Mouse (Mus musculus) hindbrain, embryonic 12.5 days (tissue): ENCODE measurements at regions not wholly inside any gene's neighbourhood (a gene's known extent, or its start where the extent isn't known, plus 50 kb on each side); places are given as distances from the start of the nearest gene placed in this dataset.

Source experiments
- ATAC-seq: fragments of 200-750 bp; cut with Nextera tagmentation; 2 replicates; pipeline ENCODE4 v1.8.0; 2017; ENCODE audit warnings: moderate TSS enrichment; ENCODE audit not compliant: low FRiP score
- H3K27ac ChIP-seq: fragments of 300-500 bp; sonication (generic); 2 replicates; pipeline ENCODE4 v1.5.1; 2016; ENCODE audit warnings: mild to moderate bottlenecking
- H3K27me3 ChIP-seq: fragments of 300-500 bp; sonication (generic); 2 replicates; pipeline ENCODE4 v1.6.1; 2016; ENCODE audit warnings: mild to moderate bottlenecking
- H3K36me3 ChIP-seq: fragments of 300-500 bp; sonication (generic); 2 replicates; pipeline ENCODE4 v1.6.1; 2016; ENCODE audit warnings: mild to moderate bottlenecking
- H3K4me1 ChIP-seq: fragments of 300-500 bp; sonication (generic); 2 replicates; pipeline ENCODE4 v1.6.1; 2016
- H3K4me2 ChIP-seq: fragments of 300-500 bp; sonication (generic); replicated peaks from 2 replicates; pipeline ENCODE4 v1.6.1; 2016; ENCODE audit warnings: mild to moderate bottlenecking
- H3K4me3 ChIP-seq: fragments of 300-500 bp; sonication (generic); 2 replicates; pipeline ENCODE4 v1.5.1; 2016; ENCODE audit warnings: mild to moderate bottlenecking
- H3K9ac ChIP-seq: fragments of 300-500 bp; sonication (generic); 2 replicates; pipeline ENCODE4 v1.6.1; 2016; ENCODE audit warnings: mild to moderate bottlenecking, moderate library complexity
- H3K9me3 ChIP-seq: fragments of 300-500 bp; sonication (generic); replicated peaks from 2 replicates; pipeline ENCODE4 v1.6.1; 2016; ENCODE audit warnings: mild to moderate bottlenecking
- WGBS: fragments of 180-500 bp; shearing (Covaris S2); methylation state at CpG from one replicate; pipeline ENCODE4 v1.1.7; 2016; 5-methylcytosine and 5-hydroxymethylcytosine counted together

DNA sequence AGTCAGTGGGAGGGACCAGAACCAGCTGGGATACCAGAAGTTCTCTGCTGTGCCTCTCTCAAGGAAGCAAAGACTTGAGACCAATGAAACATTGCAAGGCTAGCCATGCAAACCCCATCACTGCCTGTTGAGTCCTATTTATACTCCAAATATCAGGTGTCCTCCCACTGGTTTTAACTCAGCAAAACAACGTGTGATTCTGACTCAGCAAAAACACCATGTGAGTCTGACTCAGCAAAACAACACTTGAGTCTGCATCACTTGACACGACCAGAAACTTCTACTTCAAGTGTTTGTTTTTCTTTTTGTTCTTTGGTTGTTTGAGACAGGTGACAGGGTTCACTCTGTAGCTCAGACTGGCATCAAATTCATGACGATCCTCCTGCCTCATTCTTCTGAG lies 204.6 kb upstream of the Ctbp2 start:
- H3K4me2 ChIP-seq, result no peak overlapping the region
- H3K9me3 ChIP-seq, result no peaks in the 10 kb centered on the region
- no peak overlapping the region for H3K4me3 ChIP-seq
- no peaks in the 10 kb centered on the region for H3K4me1 ChIP-seq
- no peak overlapping the region for H3K9ac ChIP-seq
- ATAC-seq, result no peak
- WGBS, result 72% methylated on average over 3 of the region's 3 CpGs
- no peak overlapping the region for H3K27ac ChIP-seq
- no peaks in the 10 kb centered on the region for H3K36me3 ChIP-seq
- H3K27me3 ChIP-seq, result no peaks in the 10 kb centered on the region

DNA sequence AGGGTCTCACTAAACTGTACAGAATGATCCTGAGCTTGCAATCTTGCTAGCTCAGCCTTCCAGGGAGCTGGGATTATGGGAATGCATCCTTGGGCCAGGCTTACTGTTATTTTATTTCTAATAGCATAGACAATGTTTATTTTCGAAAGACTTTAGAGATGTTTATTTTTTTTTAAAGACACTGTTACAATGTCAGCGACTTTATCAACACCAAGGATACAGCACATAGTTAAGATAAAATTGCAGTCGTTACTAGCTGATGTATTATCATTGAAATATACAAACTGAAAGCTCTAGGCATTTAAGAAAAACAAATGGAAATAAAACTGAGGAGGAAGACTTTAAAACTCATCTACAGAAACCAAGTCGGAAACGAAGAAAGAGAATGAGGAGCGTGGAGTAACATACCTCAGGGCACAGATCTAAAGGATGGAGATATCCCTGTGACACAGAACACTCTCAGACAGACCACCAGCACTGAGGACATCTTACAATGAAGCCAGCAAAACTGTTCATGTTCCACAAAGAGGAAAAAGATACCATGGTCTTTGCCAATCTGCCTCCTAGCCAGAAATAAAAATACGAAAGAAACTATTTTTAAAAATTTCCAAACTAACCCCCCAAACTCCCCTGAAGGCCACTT lies 201.5 kb upstream of the Ctbp2 start:
- no peak overlapping the region for H3K9ac ChIP-seq
- 85% methylated on average over 7 of the region's 7 CpGs for WGBS
- no peaks in the 10 kb centered on the region for H3K36me3 ChIP-seq
- no peaks in the 10 kb centered on the region for H3K9me3 ChIP-seq
- no peak overlapping the region for H3K4me2 ChIP-seq
- no peak for ATAC-seq
- H3K4me1 ChIP-seq, result no peaks in the 10 kb centered on the region
- no peaks in the 10 kb centered on the region for H3K27me3 ChIP-seq
- no peak overlapping the region for H3K4me3 ChIP-seq
- H3K27ac ChIP-seq, result no peak overlapping the region

DNA sequence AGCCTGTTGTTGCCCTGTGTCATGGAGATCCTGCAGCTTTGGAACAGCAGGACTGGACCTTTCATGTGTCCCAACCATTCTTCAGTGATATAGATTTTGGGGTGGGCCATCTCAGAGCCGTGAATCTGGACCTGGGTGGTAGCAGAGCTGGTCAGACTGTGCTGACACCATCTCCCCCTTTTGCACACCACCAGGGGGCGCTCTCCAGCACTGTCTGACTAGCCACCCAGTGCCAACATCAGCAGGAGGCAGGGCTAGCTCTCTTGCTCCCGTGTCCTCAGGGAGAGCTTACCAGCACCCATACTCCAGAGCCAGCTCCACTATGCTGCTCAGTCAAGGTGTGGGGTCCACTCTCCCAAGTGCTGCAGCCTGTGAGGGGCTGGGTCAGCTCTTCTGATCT lies 199.8 kb upstream of the Ctbp2 start:
- H3K27ac ChIP-seq, result no peak overlapping the region
- 84% methylated on average over 3 of the region's 3 CpGs for WGBS
- H3K36me3 ChIP-seq, result no peaks in the 10 kb centered on the region
- H3K9me3 ChIP-seq, result no peaks in the 10 kb centered on the region
- H3K27me3 ChIP-seq, result no peaks in the 10 kb centered on the region
- no peak overlapping the region for H3K4me3 ChIP-seq
- ATAC-seq, result no peak
- H3K9ac ChIP-seq, result no peak overlapping the region
- no peak overlapping the region for H3K4me2 ChIP-seq
- no peaks in the 10 kb centered on the region for H3K4me1 ChIP-seq

DNA sequence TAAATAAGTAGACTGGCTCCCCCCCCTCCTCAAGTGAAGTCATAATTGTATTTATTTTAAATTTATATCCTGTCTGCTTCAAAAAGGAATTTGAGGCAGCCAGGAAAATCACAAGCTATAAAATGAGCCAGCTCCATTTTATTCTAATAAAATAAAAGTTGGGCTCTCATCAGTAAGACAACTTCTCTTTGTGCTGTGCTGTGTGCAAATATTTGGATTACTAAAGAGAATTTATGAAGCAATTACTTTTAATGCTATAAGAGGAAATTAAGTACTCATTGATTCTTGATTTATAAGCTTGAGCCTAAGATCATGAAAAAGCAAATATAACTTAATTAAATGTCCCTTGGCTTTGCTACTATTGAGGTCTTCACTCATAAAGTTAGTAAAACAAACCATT lies 193.4 kb upstream of the Ctbp2 start:
- Histone ChIP-seq H3K9ac (no peak overlapping the region), H3K4me1 (peaks cover 8% of the 10 kb centered on the region; the same call in 1 of the 2 replicates), H3K27me3 (no peaks in the 10 kb centered on the region), H3K9me3 (no peaks in the 10 kb centered on the region), H3K4me3 (no peak overlapping the region), H3K4me2 (no peak overlapping the region), H3K36me3 (no peaks in the 10 kb centered on the region), H3K27ac (no peak overlapping the region)
- no peak for ATAC-seq

DNA sequence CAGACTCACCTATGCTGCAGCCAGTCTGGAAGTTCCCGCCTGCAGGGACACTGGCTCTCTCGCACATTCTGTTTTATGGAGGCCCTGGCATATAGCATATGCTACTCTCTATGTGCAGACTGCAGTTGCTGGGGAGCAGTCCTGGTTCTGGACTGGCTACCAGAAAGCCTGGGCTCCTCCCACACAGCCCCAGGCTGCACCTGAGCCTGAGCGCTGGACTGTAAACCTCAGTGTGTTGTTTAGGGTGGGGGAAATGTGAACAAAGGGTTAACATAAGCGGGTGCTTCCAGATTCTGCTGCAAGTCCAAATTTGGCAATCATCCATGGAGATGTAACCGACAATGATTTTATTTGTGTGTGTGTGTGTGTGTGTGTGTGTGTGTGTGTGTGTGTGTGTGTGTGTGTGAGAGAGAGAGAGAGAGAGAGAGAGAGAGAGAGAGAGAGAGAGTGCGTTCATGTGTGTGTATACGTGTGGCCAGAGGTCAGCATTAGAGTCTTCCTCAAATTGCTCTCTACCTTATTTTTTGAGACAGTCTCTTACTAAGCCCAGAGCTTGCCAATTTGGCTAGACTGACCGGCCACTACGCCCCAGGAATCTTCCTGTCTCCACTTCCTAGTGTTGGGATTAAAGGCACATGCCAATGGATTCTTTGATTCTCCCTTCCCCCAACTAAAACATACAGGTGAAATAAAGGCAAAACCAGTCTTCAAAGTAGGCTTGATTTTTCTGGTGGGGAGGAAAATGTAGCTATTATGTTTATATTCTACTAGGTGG lies 192.7 kb upstream of the Ctbp2 start:
- no peak overlapping the region for H3K27ac ChIP-seq
- H3K4me2 ChIP-seq, result no peak overlapping the region
- no peaks in the 10 kb centered on the region for H3K9me3 ChIP-seq
- H3K9ac ChIP-seq, result no peak overlapping the region
- no peaks in the 10 kb centered on the region for H3K27me3 ChIP-seq
- H3K36me3 ChIP-seq, result no peaks in the 10 kb centered on the region
- H3K4me3 ChIP-seq, result no peak overlapping the region
- H3K4me1 ChIP-seq, result peaks cover 8% of the 10 kb centered on the region; the same call in 1 of the 2 replicates
- 66% methylated on average over 9 of the region's 9 CpGs for WGBS
- no peak for ATAC-seq

DNA sequence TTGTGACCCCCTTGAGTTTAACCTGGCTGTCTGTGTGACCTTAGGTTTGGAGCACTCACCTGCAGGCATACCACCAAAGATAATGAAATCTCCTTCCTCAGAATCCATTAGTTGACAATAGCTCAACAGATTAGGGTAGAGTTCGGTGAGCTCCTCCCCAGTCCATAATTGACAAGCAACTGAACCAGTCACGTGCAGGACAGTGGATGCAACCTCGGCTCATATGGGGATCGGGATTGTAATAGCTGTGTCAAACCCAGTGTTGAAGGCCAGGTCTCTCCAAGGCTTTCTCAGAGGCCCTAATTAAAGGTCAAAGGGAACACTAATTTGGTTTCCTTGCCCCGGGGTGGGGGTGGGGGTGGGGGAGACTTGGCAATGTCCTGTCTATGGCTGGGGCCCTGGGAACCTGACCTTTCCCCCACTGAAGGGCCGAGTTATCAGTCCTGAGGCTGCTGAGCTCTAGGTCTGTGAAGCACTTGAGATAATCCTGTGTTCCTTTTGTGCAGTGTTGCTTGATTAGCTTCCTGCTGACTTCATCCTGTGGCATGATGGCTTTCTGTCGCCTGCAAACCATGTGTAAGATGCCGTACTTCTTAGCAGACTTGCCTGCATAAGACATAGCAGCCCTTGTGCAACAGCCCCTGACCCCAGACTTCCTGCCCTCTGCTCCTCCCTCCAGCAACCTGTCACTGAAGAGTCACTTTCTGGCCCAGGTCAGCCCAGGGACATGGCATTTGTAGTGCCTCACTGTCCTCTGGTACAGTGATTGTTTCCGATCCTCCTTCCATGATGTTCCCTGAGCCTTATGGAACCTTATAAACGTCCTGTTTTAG lies 191.3 kb upstream of the Ctbp2 start:
- no peaks in the 10 kb centered on the region for H3K9me3 ChIP-seq
- peaks cover 9% of the 10 kb centered on the region; the same call in 1 of the 2 replicates for H3K4me1 ChIP-seq
- H3K4me3 ChIP-seq, result no peak overlapping the region
- H3K27me3 ChIP-seq, result no peaks in the 10 kb centered on the region
- H3K4me2 ChIP-seq, result no peak overlapping the region
- H3K9ac ChIP-seq, result no peak overlapping the region
- no peak overlapping the region for H3K27ac ChIP-seq
- H3K36me3 ChIP-seq, result no peaks in the 10 kb centered on the region
- ATAC-seq, result no peak
- WGBS, result 55% methylated on average over 10 of the region's 10 CpGs

DNA sequence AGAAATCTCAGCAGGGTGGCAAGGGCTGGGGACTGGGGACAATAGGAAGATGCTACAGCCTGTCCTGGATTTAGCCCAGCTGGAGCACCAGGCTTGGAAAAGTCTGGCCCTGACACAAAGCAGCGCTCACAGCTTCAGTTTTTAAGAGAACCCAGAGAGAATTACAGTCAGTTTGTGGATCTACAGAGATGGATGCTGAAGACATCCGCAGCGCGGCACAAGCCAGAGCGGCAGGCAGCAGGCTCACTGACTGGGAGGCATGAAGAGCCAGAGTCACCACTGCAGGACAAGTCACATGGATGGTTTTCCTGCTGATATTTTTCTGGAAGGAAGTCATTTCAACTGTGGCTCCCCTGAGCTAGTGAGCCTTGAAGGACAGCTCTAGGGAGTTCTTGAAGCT lies 189.0 kb upstream of the Ctbp2 start:
- Histone ChIP-seq H3K27me3 (no peaks in the 10 kb centered on the region), H3K36me3 (no peaks in the 10 kb centered on the region), H3K4me2 (no peak overlapping the region), H3K4me3 (no peak overlapping the region), H3K27ac (peak overlapping the region; percentile 31; the same call in 1 of the 2 replicates), H3K9ac (no peak overlapping the region), H3K4me1 (peaks cover 9% of the 10 kb centered on the region; the same call in 1 of the 2 replicates), H3K9me3 (no peaks in the 10 kb centered on the region)
- 28% methylated on average over 5 of the region's 5 CpGs for WGBS
- ATAC-seq, result no peak

DNA sequence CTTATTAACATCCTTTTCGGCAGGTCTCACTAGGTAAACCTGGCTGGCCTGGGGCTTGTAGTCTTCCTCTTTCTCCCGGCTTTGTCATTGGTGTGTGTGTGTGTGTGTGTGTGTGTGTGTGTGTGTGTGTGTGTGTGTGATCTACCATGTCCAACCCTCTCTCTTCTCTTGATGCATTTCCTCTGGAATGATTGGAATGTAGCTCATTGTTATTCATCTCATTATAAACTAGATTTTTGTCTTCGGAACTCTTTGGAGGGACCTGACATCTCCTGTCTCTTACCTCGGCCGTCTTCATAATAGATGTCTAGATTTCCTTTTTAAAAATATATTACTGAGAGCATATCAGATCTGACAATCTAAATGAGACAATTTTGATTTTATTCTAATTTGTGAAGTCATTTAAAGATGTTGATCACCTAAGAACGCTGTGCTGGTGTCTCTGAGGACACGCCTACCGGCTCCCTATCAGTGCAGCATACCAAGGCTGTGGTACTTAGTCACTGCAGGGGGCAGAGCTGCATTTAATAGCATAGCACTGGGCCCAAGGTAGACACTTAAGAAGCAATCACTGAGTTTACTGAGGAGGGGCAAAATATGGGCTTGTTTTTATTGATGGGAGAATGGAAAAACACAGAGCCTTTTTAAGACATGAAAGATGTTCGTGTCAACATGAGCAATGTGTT lies 187.1 kb upstream of the Ctbp2 start:
- Histone ChIP-seq H3K4me3 (no peak overlapping the region), H3K27me3 (no peaks in the 10 kb centered on the region), H3K36me3 (no peaks in the 10 kb centered on the region), H3K4me1 (peaks cover 7% of the 10 kb centered on the region; the same call in 1 of the 2 replicates), H3K9ac (no peak overlapping the region), H3K4me2 (no peak overlapping the region), H3K9me3 (no peaks in the 10 kb centered on the region), H3K27ac (no peak overlapping the region)
- ATAC-seq, result peak; percentile 43; the same call in 1 of the 2 replicates
- WGBS, result 43% methylated on average over 9 of the region's 9 CpGs

DNA sequence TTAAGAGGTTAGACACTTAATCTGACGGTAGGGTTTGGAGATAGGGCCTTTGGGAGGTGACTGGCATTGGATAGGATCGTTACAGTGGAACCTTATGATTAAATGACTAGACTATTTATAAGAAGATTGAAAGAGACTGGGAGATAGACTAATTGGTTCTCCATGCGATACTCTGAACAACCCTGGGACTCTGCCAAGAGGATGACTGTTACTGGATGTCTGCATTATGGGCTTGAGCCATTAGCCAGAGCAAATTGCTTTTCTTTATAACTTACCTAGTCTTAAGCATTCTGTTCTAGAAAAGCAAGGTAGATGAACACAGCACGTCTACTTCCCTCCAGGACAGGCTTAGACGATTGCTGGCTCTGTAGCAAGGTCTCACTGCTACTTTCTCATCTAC lies 180.3 kb upstream of the Ctbp2 start:
- 82% methylated on average over 5 of the region's 5 CpGs for WGBS
- no peaks in the 10 kb centered on the region for H3K36me3 ChIP-seq
- ATAC-seq, result no peak

DNA sequence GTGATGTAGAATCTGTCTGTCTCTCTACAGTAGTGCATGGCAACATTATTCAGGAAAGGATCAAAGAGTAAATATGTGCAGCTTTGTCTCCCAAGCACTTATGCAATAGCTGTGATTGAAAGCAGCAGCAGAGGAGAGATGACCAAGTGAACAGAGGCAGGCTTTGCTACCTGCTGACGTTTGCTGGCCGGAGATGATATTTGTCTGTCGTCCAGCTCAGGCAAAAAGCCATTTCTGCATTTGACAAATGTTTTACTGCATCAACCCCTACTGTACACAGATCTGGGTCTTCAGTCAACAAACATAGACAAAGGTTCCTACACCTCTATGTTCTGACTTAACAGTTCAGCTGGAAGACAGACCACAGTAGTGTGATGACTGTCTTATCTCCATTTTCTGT lies 166.3 kb upstream of the Ctbp2 start:
- Histone ChIP-seq H3K9ac (no peak overlapping the region), H3K9me3 (no peaks in the 10 kb centered on the region), H3K4me2 (no peak overlapping the region), H3K27ac (no peak overlapping the region), H3K4me3 (no peak overlapping the region), H3K27me3 (no peaks in the 10 kb centered on the region), H3K4me1 (0 out of 2 replicates have a peak, but pooled peaks cover 3% of the 10 kb centered on the region), H3K36me3 (no peaks in the 10 kb centered on the region)
- 88% methylated on average over 3 of the region's 3 CpGs for WGBS
- no peak for ATAC-seq

More for the DNA sequence above, 180.3 kb upstream of the Ctbp2 start:
- no peaks in the 10 kb centered on the region for H3K27me3 ChIP-seq
- no peak overlapping the region for H3K4me3 ChIP-seq
- no peaks in the 10 kb centered on the region for H3K4me1 ChIP-seq
- H3K27ac ChIP-seq, result no peak overlapping the region
- H3K4me2 ChIP-seq, result no peak overlapping the region
- H3K9me3 ChIP-seq, result no peaks in the 10 kb centered on the region
- H3K9ac ChIP-seq, result no peak overlapping the region

DNA sequence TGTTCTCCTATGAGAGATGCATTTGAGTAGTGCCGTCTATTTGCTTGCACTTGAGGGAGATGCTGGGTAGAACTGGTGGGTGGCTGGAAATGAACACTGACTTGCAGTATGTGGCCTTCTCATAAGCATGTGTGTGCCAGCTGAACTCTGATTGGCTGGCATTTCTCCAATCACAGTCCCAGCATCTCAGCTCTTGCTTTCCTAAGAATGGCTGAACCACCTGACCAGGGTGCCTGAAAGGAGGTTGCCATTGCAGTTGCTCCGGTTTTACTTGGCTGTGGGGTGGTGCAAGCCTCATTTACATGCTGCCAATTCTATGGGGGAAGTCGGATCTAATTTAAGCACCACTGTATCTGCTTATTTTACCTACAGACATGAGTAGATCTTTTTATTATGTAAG lies 164.1 kb upstream of the Ctbp2 start:
- 74% methylated on average over 3 of the region's 3 CpGs for WGBS
- no peaks in the 10 kb centered on the region for H3K27me3 ChIP-seq
- H3K9ac ChIP-seq, result no peak overlapping the region
- H3K4me3 ChIP-seq, result no peak overlapping the region
- H3K4me2 ChIP-seq, result no peak overlapping the region
- H3K27ac ChIP-seq, result no peak overlapping the region
- ATAC-seq, result no peak
- no peaks in the 10 kb centered on the region for H3K36me3 ChIP-seq
- no peaks in the 10 kb centered on the region for H3K9me3 ChIP-seq
- H3K4me1 ChIP-seq, result no peaks in the 10 kb centered on the region

DNA sequence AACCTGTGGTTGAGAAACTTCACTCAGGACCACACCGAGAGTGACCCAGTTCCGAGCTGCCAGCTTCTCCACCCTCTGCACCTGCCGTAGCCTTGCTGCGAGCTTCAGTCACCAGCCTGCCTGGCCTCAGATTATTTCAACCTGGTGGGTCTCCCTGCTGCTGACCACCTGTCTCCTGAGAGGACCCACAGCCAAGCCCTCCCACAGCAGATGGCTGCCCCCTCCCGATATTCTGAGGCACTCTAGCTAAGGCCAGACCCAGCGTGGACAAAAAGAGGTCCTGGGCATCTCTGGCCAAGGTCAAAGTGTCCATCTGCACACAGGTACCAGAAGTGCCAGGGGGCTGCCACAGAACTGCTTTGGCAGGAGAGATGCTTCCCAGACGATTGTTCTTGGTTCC lies 162.7 kb upstream of the Ctbp2 start:
- H3K27ac ChIP-seq, result no peak overlapping the region

More for the DNA sequence above, 162.7 kb upstream of the Ctbp2 start:
- Histone ChIP-seq H3K9ac (no peak overlapping the region), H3K4me1 (no peaks in the 10 kb centered on the region), H3K36me3 (no peaks in the 10 kb centered on the region), H3K4me3 (no peak overlapping the region), H3K9me3 (no peaks in the 10 kb centered on the region), H3K4me2 (no peak overlapping the region), H3K27me3 (no peaks in the 10 kb centered on the region)
- ATAC-seq, result no peak
- WGBS, result 92% methylated on average over 7 of the region's 7 CpGs
